Mouse (Mus musculus) testis, adult 2 months (tissue): Measurements from ENCODE around the gene Hoxa6.

Source experiments
- CTCF ChIP-seq: fragments of 200-500 bp; IDR thresholded peaks from 2 replicates; pipeline ENCODE4 v1.5.1; 2012; ENCODE audit warnings: low read depth, mild to moderate bottlenecking, inconsistent platforms, low read length, moderate library complexity; ENCODE audit not compliant: control insufficient read depth, insufficient read depth, insufficient replicate concordance
- POLR2A ChIP-seq: fragments of 200-500 bp; IDR thresholded peaks from 2 replicates; pipeline ENCODE4 v1.6.1; 2012; ENCODE audit warnings: low read depth, mild to moderate bottlenecking, inconsistent platforms, low read length, moderate library complexity; ENCODE audit not compliant: control insufficient read depth

- TF ChIP-seq CTCF (no peak), POLR2A (no peak)
Measured at GRCm38 (mm10) chr6:52202362-52203120, 6.0 kb downstream of the Hoxa6 start.
